Mouse (Mus musculus) stomach, postnatal 0 days (tissue): ENCODE results near the gene Yipf1.

ENCODE experiments used
- CTCF ChIP-seq: IDR thresholded peaks from 2 replicates; pipeline ENCODE4 v1.5.1; 2016; ENCODE audit warnings: antibody characterized with exemption, low read depth, mild to moderate bottlenecking, moderate library complexity
- EP300 ChIP-seq: optimal IDR thresholded peaks from 2 replicates; pipeline ENCODE3; 2016; ENCODE audit warnings: antibody characterized with exemption

- no peak for TF ChIP-seq EP300
- TF ChIP-seq CTCF, result no peak
These were observed 33.2 kb upstream of the Yipf1 start for GRCm38 (mm10) chr4:107280843-107281475.
